Mouse (Mus musculus): Measurements from ENCODE around the gene Hspa12b. TPM values are rescaled to one million over a fixed set of nuclear protein-coding genes. Genes with fewer than 3 reads are reported as not detected.

The Hspa12b gene
- total and polyA plus RNA-seq, 3 experiments, result 0.98 to 2.9 (median 2.2) TPM

DNA sequence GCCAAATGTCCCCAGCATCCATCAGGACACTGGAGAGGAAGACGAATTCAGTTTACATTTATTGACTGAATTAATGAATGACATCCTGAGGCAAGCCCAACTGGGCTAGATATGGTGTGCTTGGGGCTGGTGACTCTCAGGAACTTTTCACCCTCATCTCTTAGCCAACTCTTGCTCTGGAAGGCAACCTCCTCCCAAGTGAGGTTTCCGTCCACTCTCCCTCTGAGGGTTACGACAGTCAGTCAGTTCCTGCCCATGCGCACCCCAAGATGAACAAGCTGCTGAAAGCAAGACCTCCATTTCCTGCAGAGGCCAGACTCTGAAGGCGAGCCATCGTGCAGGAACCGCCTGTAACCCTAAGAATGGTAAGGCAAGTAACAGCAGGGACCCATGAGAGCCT is 29.9 kb downstream of the Hspa12b start:
- no peak for TF ChIP-seq TAL1 (conservative IDR thresholded peaks at IDR 0.05; ENCODE audit: low read depth, low read length)
- no peak for TF ChIP-seq POLR2AphosphoS5 (IDR thresholded peaks at IDR 0.05; ENCODE audit: insufficient replicate concordance, low read depth, low read length)
- no peak for TF ChIP-seq GATA2 (IDR thresholded peaks at IDR 0.05; ENCODE audit: borderline replicate concordance, low read depth, low read length)
- no peak for TF ChIP-seq CTCF (IDR thresholded peaks at IDR 0.05; ENCODE audit: low read depth, low read length)
- no peak for TF ChIP-seq GATA1 (IDR thresholded peaks at IDR 0.05; ENCODE audit: borderline replicate concordance, low read length)
- Histone ChIP-seq H3K27me3 (ENCODE audit: insufficient read depth, low read length) (no peaks in the 10 kb centered on the region), H3K36me3 (replicated peaks) (peaks cover 58% of the 10 kb centered on the region), H3K9me3 (replicated peaks) (no peaks in the 10 kb centered on the region), H3K4me1 (ENCODE audit: insufficient read depth, low read depth, low read length) (peaks cover 49% of the 10 kb centered on the region), H3K4me3 (ENCODE audit: low read depth, low read length) (no peak overlapping the region)
- ATAC-seq (ENCODE audit: extremely low read depth, insufficient number of reproducible peaks, low FRiP score, poor library complexity, severe bottlenecking), result no peak
- no peak for DNase-seq (ENCODE audit: low spot score)

GRCm38 (mm10) chr2:131159491-131159910 is 32.4 kb downstream of the Hspa12b start:
- Histone ChIP-seq H3K36me3 (replicated peaks) (peaks cover 35% of the 10 kb centered on the region), H3K4me1 (ENCODE audit: insufficient read depth, low read depth, low read length) (peaks cover 41% of the 10 kb centered on the region), H3K4me3 (ENCODE audit: low read depth, low read length) (peak overlapping the region; percentile 80), H3K9me3 (replicated peaks) (no peaks in the 10 kb centered on the region), H3K27me3 (ENCODE audit: insufficient read depth, low read length) (peaks cover 3% of the 10 kb centered on the region; the same call in 1 of the 2 replicates)
- TF ChIP-seq POLR2AphosphoS5 (IDR thresholded peaks at IDR 0.05; ENCODE audit: insufficient replicate concordance, low read depth, low read length), result no peak
- no peak for TF ChIP-seq GATA1 (IDR thresholded peaks at IDR 0.05; ENCODE audit: borderline replicate concordance, low read length)
- no peak for TF ChIP-seq TAL1 (conservative IDR thresholded peaks at IDR 0.05; ENCODE audit: low read depth, low read length)
- TF ChIP-seq CTCF (IDR thresholded peaks at IDR 0.05; ENCODE audit: low read depth, low read length), result no peak
- TF ChIP-seq GATA2 (IDR thresholded peaks at IDR 0.05; ENCODE audit: borderline replicate concordance, low read depth, low read length), result no peak
- ATAC-seq (ENCODE audit: extremely low read depth, insufficient number of reproducible peaks, low FRiP score, poor library complexity, severe bottlenecking), result peak; percentile 6; the same call in 1 of the 2 replicates
- peak; percentile 62 for DNase-seq (ENCODE audit: low spot score)

DNA sequence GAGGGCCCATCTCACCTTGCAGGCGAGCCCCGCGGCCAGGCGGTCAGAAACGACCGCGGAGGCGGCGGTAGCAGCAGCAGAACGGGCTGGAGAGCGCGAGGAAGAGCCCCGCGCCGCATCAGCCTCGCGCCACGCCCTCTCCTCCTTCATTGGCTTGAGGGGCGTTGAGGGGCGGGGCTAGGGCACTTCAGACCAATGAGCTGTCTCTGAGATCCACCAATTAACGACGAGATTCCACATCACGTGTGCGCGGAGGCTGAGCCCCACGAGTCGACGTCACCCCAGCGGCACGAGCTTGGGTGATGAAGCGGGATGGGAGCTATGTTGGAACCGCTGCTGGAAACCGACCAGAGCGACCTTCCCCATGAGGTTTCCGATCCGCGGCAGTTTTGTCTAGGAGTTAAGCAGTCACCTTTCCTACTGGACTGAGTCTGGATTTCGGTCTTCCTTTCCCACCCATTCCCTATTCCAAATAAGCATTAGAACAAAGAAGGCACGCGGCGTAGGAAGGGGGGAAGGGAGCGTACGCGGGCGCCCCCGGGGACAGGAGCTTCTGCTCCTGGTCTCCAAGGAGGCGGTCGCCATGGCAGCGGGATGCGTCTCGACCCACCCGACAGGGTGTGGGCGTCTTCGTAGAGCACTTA is 33.0 kb downstream of the Hspa12b start, which contains the start of gene 1700037H04Rik:
1700037H04Rik (minus strand) TSS at position 144 of the 644 bp plus-strand sequence.
- ATAC-seq (ENCODE audit: extremely low read depth, insufficient number of reproducible peaks, low FRiP score, poor library complexity, severe bottlenecking) (peak; percentile 97), DNase-seq (ENCODE audit: low spot score) (peak; percentile 100)
- H3K4me3 ChIP-seq (ENCODE audit: low read depth, low read length), result peak within 1 kb of the TSS; percentile 80
- H3K4me1 ChIP-seq (ENCODE audit: insufficient read depth, low read depth, low read length), result peaks cover 41% of the 10 kb centered on the region
- peaks cover 29% of the 10 kb centered on the region for H3K36me3 ChIP-seq (replicated peaks)
- no peaks in the 10 kb centered on the region for H3K9me3 ChIP-seq (replicated peaks)
- H3K27me3 ChIP-seq (ENCODE audit: insufficient read depth, low read length), result peaks cover 7% of the 10 kb centered on the region
- TF ChIP-seq TAL1 (conservative IDR thresholded peaks at IDR 0.05; ENCODE audit: low read depth, low read length) (no peak), GATA1 (IDR thresholded peaks at IDR 0.05; ENCODE audit: borderline replicate concordance, low read length) (no peak), GATA2 (IDR thresholded peaks at IDR 0.05; ENCODE audit: borderline replicate concordance, low read depth, low read length) (no peak), CTCF (IDR thresholded peaks at IDR 0.05; ENCODE audit: low read depth, low read length) (no peak), POLR2AphosphoS5 (IDR thresholded peaks at IDR 0.05; ENCODE audit: insufficient replicate concordance, low read depth, low read length) (no peak)

GRCm38 (mm10) chr2:131160671-131161111 is 33.6 kb downstream of the Hspa12b start:
- peaks cover 41% of the 10 kb centered on the region for H3K4me1 ChIP-seq (ENCODE audit: insufficient read depth, low read depth, low read length)
- H3K36me3 ChIP-seq (replicated peaks), result peaks cover 23% of the 10 kb centered on the region
- ATAC-seq (ENCODE audit: extremely low read depth, insufficient number of reproducible peaks, low FRiP score, poor library complexity, severe bottlenecking) (no peak), DNase-seq (ENCODE audit: low spot score) (no peak)
- no peaks in the 10 kb centered on the region for H3K9me3 ChIP-seq (replicated peaks)
- peaks cover 8% of the 10 kb centered on the region for H3K27me3 ChIP-seq (ENCODE audit: insufficient read depth, low read length)
- H3K4me3 ChIP-seq (ENCODE audit: low read depth, low read length), result peak overlapping the region; percentile 80
- TF ChIP-seq TAL1 (conservative IDR thresholded peaks at IDR 0.05; ENCODE audit: low read depth, low read length), result no peak
- no peak for TF ChIP-seq GATA1 (IDR thresholded peaks at IDR 0.05; ENCODE audit: borderline replicate concordance, low read length)
- TF ChIP-seq GATA2 (IDR thresholded peaks at IDR 0.05; ENCODE audit: borderline replicate concordance, low read depth, low read length), result no peak
- TF ChIP-seq POLR2AphosphoS5 (IDR thresholded peaks at IDR 0.05; ENCODE audit: insufficient replicate concordance, low read depth, low read length), result no peak
- no peak for TF ChIP-seq CTCF (IDR thresholded peaks at IDR 0.05; ENCODE audit: low read depth, low read length)

GRCm38 (mm10) chr2:131163924-131164323 is 36.8 kb downstream of the Hspa12b start:
- no peak for ATAC-seq (ENCODE audit: extremely low read depth, insufficient number of reproducible peaks, low FRiP score, poor library complexity, severe bottlenecking)
- no peak for DNase-seq (ENCODE audit: low spot score)
- H3K4me1 ChIP-seq (ENCODE audit: insufficient read depth, low read depth, low read length), result peaks cover 21% of the 10 kb centered on the region
- 0 out of 2 replicates have a peak, but pooled peaks cover 4% of the 10 kb centered on the region for H3K9me3 ChIP-seq (replicated peaks)
- H3K36me3 ChIP-seq (replicated peaks), result no peaks in the 10 kb centered on the region
- no peak overlapping the region for H3K4me3 ChIP-seq (ENCODE audit: low read depth, low read length)
- H3K27me3 ChIP-seq (ENCODE audit: insufficient read depth, low read length), result peaks cover 8% of the 10 kb centered on the region
- TF ChIP-seq GATA2 (IDR thresholded peaks at IDR 0.05; ENCODE audit: borderline replicate concordance, low read depth, low read length), result no peak
- TF ChIP-seq CTCF (IDR thresholded peaks at IDR 0.05; ENCODE audit: low read depth, low read length), result no peak
- no peak for TF ChIP-seq POLR2AphosphoS5 (IDR thresholded peaks at IDR 0.05; ENCODE audit: insufficient replicate concordance, low read depth, low read length)
- no peak for TF ChIP-seq TAL1 (conservative IDR thresholded peaks at IDR 0.05; ENCODE audit: low read depth, low read length)
- no peak for TF ChIP-seq GATA1 (IDR thresholded peaks at IDR 0.05; ENCODE audit: borderline replicate concordance, low read length)

DNA sequence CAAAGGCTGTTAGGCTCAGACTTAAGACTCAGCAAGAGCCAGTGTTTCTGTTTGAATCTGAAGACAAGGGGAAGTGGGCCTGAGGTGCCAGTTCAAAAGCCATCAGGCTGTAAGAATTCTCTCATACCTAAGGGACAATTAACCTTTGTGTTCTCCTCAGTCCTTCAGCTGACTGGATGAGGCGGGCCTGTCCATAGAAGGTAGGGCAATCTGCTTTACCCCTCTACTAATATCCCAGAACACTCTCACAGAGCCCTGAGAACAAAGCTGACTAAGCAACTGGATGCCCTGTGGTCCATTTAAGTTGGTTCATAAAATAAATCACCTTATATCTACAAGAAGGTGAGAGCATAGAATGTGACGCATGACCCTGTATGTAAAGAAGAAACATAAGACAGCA is 39.1 kb downstream of the Hspa12b start:
- 0 out of 2 replicates have a peak, but pooled peaks cover 4% of the 10 kb centered on the region for H3K9me3 ChIP-seq (replicated peaks)
- H3K36me3 ChIP-seq (replicated peaks), result no peaks in the 10 kb centered on the region
- TF ChIP-seq GATA1 (IDR thresholded peaks at IDR 0.05; ENCODE audit: borderline replicate concordance, low read length), result no peak
- no peak for TF ChIP-seq TAL1 (conservative IDR thresholded peaks at IDR 0.05; ENCODE audit: low read depth, low read length)
- TF ChIP-seq POLR2AphosphoS5 (IDR thresholded peaks at IDR 0.05; ENCODE audit: insufficient replicate concordance, low read depth, low read length), result no peak
- no peak for TF ChIP-seq CTCF (IDR thresholded peaks at IDR 0.05; ENCODE audit: low read depth, low read length)
- no peak for TF ChIP-seq GATA2 (IDR thresholded peaks at IDR 0.05; ENCODE audit: borderline replicate concordance, low read depth, low read length)

More for the DNA sequence above, 39.1 kb downstream of the Hspa12b start:
- DNase-seq (ENCODE audit: low spot score) (no peak), ATAC-seq (ENCODE audit: extremely low read depth, insufficient number of reproducible peaks, low FRiP score, poor library complexity, severe bottlenecking) (no peak)
- H3K4me1 ChIP-seq (ENCODE audit: insufficient read depth, low read depth, low read length), result peaks cover under 1% of the 10 kb centered on the region; the same call in 1 of the 2 replicates
- H3K27me3 ChIP-seq (ENCODE audit: insufficient read depth, low read length), result peaks cover 18% of the 10 kb centered on the region
- H3K4me3 ChIP-seq (ENCODE audit: low read depth, low read length), result no peak overlapping the region

Data from G1E (cell line).